Mouse (Mus musculus) frontal cortex, postnatal 14 days (tissue): Measurements from ENCODE around the gene Ror2.
A peak's percentile ranks its signal among the peaks of the same experiment; 100 is the strongest.

Experiments
- DNase-seq, 2 experiments: peaks; one replicate each; pipeline ENCODE4 v3.0.0; 2022; ENCODE audit warnings: low spot score in 2 of 2

The Ror2 gene

GRCm38 (mm10) chr13:53233826-53234786, 51.8 kb downstream of the Ror2 start:
- no peak for DNase-seq

GRCm38 (mm10) chr13:53233381-53233780, 52.5 kb downstream of the Ror2 start:
- DNase-seq = no peak

- DNase-seq = no peak
Measured at GRCm38 (mm10) chr13:53232419-53232818, 53.5 kb downstream of the Ror2 start.

- DNase-seq = peak in 1 of 2 experiments; percentile 17
Measured at GRCm38 (mm10) chr13:53230446-53231161, 55.3 kb downstream of the Ror2 start.

- DNase-seq = no peak
Measured at GRCm38 (mm10) chr13:53227019-53227418, 58.9 kb downstream of the Ror2 start.

GRCm38 (mm10) chr13:53226461-53226860, 59.5 kb downstream of the Ror2 start:
- DNase-seq = no peak

GRCm38 (mm10) chr13:53225925-53226324, 60.0 kb downstream of the Ror2 start:
- no peak for DNase-seq

- DNase-seq = no peak
Measured at GRCm38 (mm10) chr13:53221176-53221575, 64.7 kb downstream of the Ror2 start.

GRCm38 (mm10) chr13:53219889-53220288, 66.0 kb downstream of the Ror2 start:
- DNase-seq = no peak

- DNase-seq = no peak
Measured at GRCm38 (mm10) chr13:53219391-53219790, 66.5 kb downstream of the Ror2 start.

GRCm38 (mm10) chr13:53217396-53217975, 68.4 kb downstream of the Ror2 start:
- DNase-seq = no peak

GRCm38 (mm10) chr13:53211971-53212733, 73.8 kb downstream of the Ror2 start:
- DNase-seq = no peak

- DNase-seq = no peak
Measured at GRCm38 (mm10) chr13:53208556-53208955, 77.4 kb downstream of the Ror2 start.

- no peak for DNase-seq
Measured at GRCm38 (mm10) chr13:53205128-53205911, 80.6 kb downstream of the Ror2 start.

GRCm38 (mm10) chr13:53202439-53202830, 83.5 kb downstream of the Ror2 start:
- no peak for DNase-seq

GRCm38 (mm10) chr13:53201628-53202438, 84.1 kb downstream of the Ror2 start:
- DNase-seq = no peak

GRCm38 (mm10) chr13:53200121-53200520, 85.8 kb downstream of the Ror2 start:
- DNase-seq = no peak

- no peak for DNase-seq
Measured at GRCm38 (mm10) chr13:53199262-53199661, 86.7 kb downstream of the Ror2 start.

GRCm38 (mm10) chr13:53196690-53197089, 89.2 kb downstream of the Ror2 start:
- DNase-seq = no peak
